Mouse (Mus musculus) limb, embryonic 12.5 days (tissue): Measurements from ENCODE around the gene Emp1. TPM values are rescaled to one million over a fixed set of nuclear protein-coding genes. Genes with fewer than 3 reads are reported as not detected.
A peak's percentile ranks its signal among the peaks of the same experiment; 100 is the strongest.

Experiments
- ATAC-seq: fragments of 200-750 bp; cut with Nextera tagmentation; 2 replicates; pipeline ENCODE4 v1.8.0; 2017; ENCODE audit warnings: low read depth, moderate TSS enrichment; ENCODE audit not compliant: insufficient number of reproducible peaks, insufficient read depth, low FRiP score, low TSS enrichment
- H3K27ac ChIP-seq: fragments of 300-500 bp; sonication (generic); 2 replicates; pipeline ENCODE4 v1.5.1; 2016; ENCODE audit warnings: mild to moderate bottlenecking, moderate library complexity
- H3K27me3 ChIP-seq: fragments of 300-500 bp; sonication (generic); 2 replicates; pipeline ENCODE4 v1.6.1; 2016; ENCODE audit warnings: mild to moderate bottlenecking, moderate library complexity
- H3K36me3 ChIP-seq: fragments of 300-500 bp; sonication (generic); 2 replicates; pipeline ENCODE4 v1.6.1; 2016; ENCODE audit warnings: mild to moderate bottlenecking, moderate library complexity
- H3K4me1 ChIP-seq: fragments of 300-500 bp; sonication (generic); replicated peaks from 2 replicates; pipeline ENCODE4 v1.6.1; 2016
- H3K4me2 ChIP-seq: fragments of 300-500 bp; sonication (generic); 2 replicates; pipeline ENCODE4 v1.6.1; 2016; ENCODE audit warnings: mild to moderate bottlenecking, moderate library complexity
- H3K4me3 ChIP-seq: fragments of 300-500 bp; sonication (generic); replicated peaks from 2 replicates; pipeline ENCODE4 v1.5.1; 2016; ENCODE audit warnings: mild to moderate bottlenecking
- H3K9ac ChIP-seq: fragments of 300-500 bp; sonication (generic); replicated peaks from 2 replicates; pipeline ENCODE4 v1.6.1; 2016; ENCODE audit warnings: mild to moderate bottlenecking, moderate library complexity
- H3K9me3 ChIP-seq: fragments of 300-500 bp; sonication (generic); 2 replicates; pipeline ENCODE4 v1.6.1; 2016; ENCODE audit warnings: mild to moderate bottlenecking, moderate library complexity
- WGBS: fragments of 180-500 bp; shearing (Covaris S2); methylation state at CpG from one replicate; pipeline ENCODE4 v1.1.7; 2016; 5-methylcytosine and 5-hydroxymethylcytosine counted together
- polyA plus RNA-seq: library from polyadenylated mRNA; unstranded; fragments of >200 nt; fragmentation: Nextera tagmentation; extraction: Ambion mirVana; gene quantifications from 2 replicates; pipeline ENCODE4 v1.2.1, GENCODE M21; 2016

Gene Emp1
- polyA plus RNA-seq, 1 experiment from 2014 or later, result 38.0 TPM

- Histone ChIP-seq H3K4me2 (peak overlapping the region; percentile 51), H3K36me3 (no peaks in the 10 kb centered on the region), H3K4me1 (peaks cover 57% of the 10 kb centered on the region), H3K9ac (peak overlapping the region; percentile 34), H3K4me3 (peak overlapping the region; percentile 37), H3K9me3 (no peaks in the 10 kb centered on the region), H3K27me3 (no peaks in the 10 kb centered on the region), H3K27ac (peak overlapping the region; percentile 94)
- WGBS, result 5% methylated on average over 9 of the region's 9 CpGs
- no peak for ATAC-seq
These were observed 1.8 kb downstream of the Emp1 start for GRCm38 (mm10) chr6:135364041-135364745.

- Histone ChIP-seq H3K4me3 (peak overlapping the region; percentile 37), H3K27ac (peak overlapping the region; percentile 94), H3K36me3 (no peaks in the 10 kb centered on the region), H3K9me3 (no peaks in the 10 kb centered on the region), H3K27me3 (no peaks in the 10 kb centered on the region), H3K9ac (peak overlapping the region; percentile 34; the same call in 1 of the 2 replicates), H3K4me2 (peak overlapping the region; percentile 51), H3K4me1 (peaks cover 61% of the 10 kb centered on the region)
- ATAC-seq, result no peak
- 70% methylated on average over 6 of the region's 6 CpGs for WGBS
These were observed 2.6 kb downstream of the Emp1 start for GRCm38 (mm10) chr6:135364891-135365301.

GRCm38 (mm10) chr6:135365614-135366013 lies 3.3 kb downstream of the Emp1 start:
- Histone ChIP-seq H3K4me1 (peaks cover 60% of the 10 kb centered on the region), H3K27ac (no peak overlapping the region), H3K36me3 (no peaks in the 10 kb centered on the region), H3K4me3 (no peak overlapping the region), H3K27me3 (no peaks in the 10 kb centered on the region), H3K4me2 (peak overlapping the region; percentile 51; the same call in 1 of the 2 replicates), H3K9me3 (no peaks in the 10 kb centered on the region), H3K9ac (no peak overlapping the region)
- no peak for ATAC-seq
- WGBS, result 76% methylated on average over 4 of the region's 4 CpGs

- WGBS, result 61% methylated on average over 6 of the region's 6 CpGs
- Histone ChIP-seq H3K4me2 (no peak overlapping the region), H3K9ac (no peak overlapping the region), H3K27me3 (0 out of 2 replicates have a peak, but pooled peaks cover 1% of the 10 kb centered on the region), H3K4me3 (no peak overlapping the region), H3K36me3 (no peaks in the 10 kb centered on the region), H3K9me3 (no peaks in the 10 kb centered on the region), H3K27ac (peak overlapping the region; percentile 60), H3K4me1 (peaks cover 48% of the 10 kb centered on the region)
- no peak for ATAC-seq
These were observed 5.9 kb downstream of the Emp1 start for GRCm38 (mm10) chr6:135368230-135368629.

- H3K9ac ChIP-seq, result no peak overlapping the region
- peaks cover 37% of the 10 kb centered on the region for H3K4me1 ChIP-seq
- peak overlapping the region; percentile 67 for H3K27ac ChIP-seq
- H3K4me3 ChIP-seq, result no peak overlapping the region
- H3K4me2 ChIP-seq, result no peak overlapping the region
- ATAC-seq, result no peak
- no peaks in the 10 kb centered on the region for H3K36me3 ChIP-seq
- 0 out of 2 replicates have a peak, but pooled peaks cover 3% of the 10 kb centered on the region for H3K27me3 ChIP-seq
- WGBS, result 42% methylated on average over 5 of the region's 5 CpGs
- no peaks in the 10 kb centered on the region for H3K9me3 ChIP-seq
These were observed 7.2 kb downstream of the Emp1 start for GRCm38 (mm10) chr6:135369551-135369968.

GRCm38 (mm10) chr6:135370954-135371353 lies 8.6 kb downstream of the Emp1 start:
- 86% methylated on average over 6 of the region's 6 CpGs for WGBS
- Histone ChIP-seq H3K27me3 (0 out of 2 replicates have a peak, but pooled peaks cover 3% of the 10 kb centered on the region), H3K36me3 (no peaks in the 10 kb centered on the region), H3K9ac (no peak overlapping the region), H3K4me1 (peaks cover 34% of the 10 kb centered on the region), H3K27ac (no peak overlapping the region), H3K4me2 (no peak overlapping the region), H3K4me3 (no peak overlapping the region), H3K9me3 (no peaks in the 10 kb centered on the region)
- no peak for ATAC-seq

- 91% methylated on average over 8 of the region's 8 CpGs for WGBS
- peaks cover 8% of the 10 kb centered on the region; the same call in 1 of the 2 replicates for H3K27me3 ChIP-seq
- no peak overlapping the region for H3K4me3 ChIP-seq
- ATAC-seq, result no peak
- no peak overlapping the region for H3K9ac ChIP-seq
- peaks cover 37% of the 10 kb centered on the region for H3K4me1 ChIP-seq
- H3K27ac ChIP-seq, result no peak overlapping the region
- no peaks in the 10 kb centered on the region for H3K36me3 ChIP-seq
- no peak overlapping the region for H3K4me2 ChIP-seq
- H3K9me3 ChIP-seq, result no peaks in the 10 kb centered on the region
These were observed 11.0 kb downstream of the Emp1 start for GRCm38 (mm10) chr6:135373357-135373756.

- ATAC-seq, result no peak
- H3K4me1 ChIP-seq, result peaks cover 17% of the 10 kb centered on the region
- peak overlapping the region; percentile 29; the same call in 1 of the 2 replicates for H3K27ac ChIP-seq
- H3K9me3 ChIP-seq, result no peaks in the 10 kb centered on the region
- H3K4me3 ChIP-seq, result no peak overlapping the region
- H3K36me3 ChIP-seq, result peaks cover 10% of the 10 kb centered on the region
- no peak overlapping the region for H3K4me2 ChIP-seq
- WGBS, result 49% methylated on average over 5 of the region's 5 CpGs
- H3K27me3 ChIP-seq, result peaks cover 8% of the 10 kb centered on the region; the same call in 1 of the 2 replicates
- H3K9ac ChIP-seq, result no peak overlapping the region
These were observed 13.5 kb downstream of the Emp1 start for GRCm38 (mm10) chr6:135375818-135376217.

- WGBS, result 47% methylated on average over 7 of the region's 7 CpGs
- peaks cover 14% of the 10 kb centered on the region for H3K36me3 ChIP-seq
- H3K27me3 ChIP-seq, result peaks cover 8% of the 10 kb centered on the region; the same call in 1 of the 2 replicates
- no peak overlapping the region for H3K4me3 ChIP-seq
- ATAC-seq, result no peak
- H3K4me2 ChIP-seq, result no peak overlapping the region
- peaks cover 17% of the 10 kb centered on the region for H3K4me1 ChIP-seq
- H3K9me3 ChIP-seq, result no peaks in the 10 kb centered on the region
- H3K9ac ChIP-seq, result no peak overlapping the region
- no peak overlapping the region for H3K27ac ChIP-seq
These were observed 13.9 kb downstream of the Emp1 start for GRCm38 (mm10) chr6:135376248-135376647.

GRCm38 (mm10) chr6:135377583-135378319 lies 15.4 kb downstream of the Emp1 start:
- Histone ChIP-seq H3K4me3 (peak overlapping the region; percentile 18; the same call in 1 of the 2 replicates), H3K9me3 (no peaks in the 10 kb centered on the region), H3K9ac (no peak overlapping the region), H3K4me1 (peaks cover 17% of the 10 kb centered on the region), H3K27me3 (peaks cover 8% of the 10 kb centered on the region; the same call in 1 of the 2 replicates), H3K27ac (no peak overlapping the region), H3K4me2 (peak overlapping the region; percentile 46), H3K36me3 (peaks cover 24% of the 10 kb centered on the region)
- WGBS, result 25% methylated on average over 16 of the region's 16 CpGs
- ATAC-seq, result peak; percentile 11; the same call in 1 of the 2 replicates

GRCm38 (mm10) chr6:135383919-135384318 lies 21.6 kb downstream of the Emp1 start:
- H3K36me3 ChIP-seq, result peaks cover 24% of the 10 kb centered on the region
- H3K4me2 ChIP-seq, result no peak overlapping the region
- no peak overlapping the region for H3K4me3 ChIP-seq
- H3K9ac ChIP-seq, result no peak overlapping the region
- H3K4me1 ChIP-seq, result peaks cover 6% of the 10 kb centered on the region
- H3K9me3 ChIP-seq, result no peaks in the 10 kb centered on the region
- ATAC-seq, result no peak
- no peaks in the 10 kb centered on the region for H3K27me3 ChIP-seq
- H3K27ac ChIP-seq, result no peak overlapping the region
